Mouse (Mus musculus) cerebellum, adult 2 months (tissue): ENCODE results near the gene Rexo1. TPM values are rescaled to one million over a fixed set of nuclear protein-coding genes. Genes with fewer than 3 reads are reported as not detected.

Source experiments
- DNase-seq, 2 experiments: peaks; one replicate each; pipeline ENCODE4 v3.0.0; 2021
- H3K27ac ChIP-seq: fragments of 200-500 bp; 2 replicates; pipeline ENCODE4 v1.5.1; 2012; ENCODE audit warnings: low read length, control low read depth, inconsistent platforms; ENCODE audit not compliant: insufficient read depth
- H3K27me3 ChIP-seq: fragments of 200-500 bp; 2 replicates; pipeline ENCODE4 v1.6.1; 2012; ENCODE audit warnings: inconsistent platforms, mild to moderate bottlenecking, low read length, moderate library complexity; ENCODE audit not compliant: control insufficient read depth, insufficient read depth
- H3K4me1 ChIP-seq: fragments of 200-500 bp; 2 replicates; pipeline ENCODE4 v1.6.1; 2011; ENCODE audit warnings: low read length; ENCODE audit not compliant: control insufficient read depth, insufficient read depth
- H3K4me3 ChIP-seq: fragments of 200-500 bp; replicated peaks from 2 replicates; pipeline ENCODE3; 2011; ENCODE audit warnings: mild to moderate bottlenecking, low read depth, low read length, control low read depth; ENCODE audit not compliant: insufficient read depth
- CTCF ChIP-seq: fragments of 200-500 bp; IDR thresholded peaks from 2 replicates; pipeline ENCODE4 v1.5.1; 2011; ENCODE audit warnings: low read depth, mild to moderate bottlenecking, control low read depth, low read length, moderate library complexity, borderline replicate concordance; ENCODE audit not compliant: insufficient read depth
- POLR2A ChIP-seq: fragments of 200-500 bp; IDR thresholded peaks from 2 replicates; pipeline ENCODE4 v1.6.1; 2011; ENCODE audit warnings: low read length, control low read depth, borderline replicate concordance; ENCODE audit not compliant: insufficient read depth
- WGBS: fragments of 180-500 bp; shearing (Covaris S2); methylation state at CpG from one replicate; pipeline ENCODE4 v1.1.7; 2018; 5-methylcytosine and 5-hydroxymethylcytosine counted together
- polyA plus RNA-seq: library from polyadenylated mRNA; depleted of rRNA; stranded (reverse); fragments of >200 nt; gene quantifications from 2 replicates; pipeline ENCODE4 v1.2.3, GENCODE M21; 2012

Rexo1 gene
- polyA plus RNA-seq, 1 experiment = 44.4 TPM

- TF ChIP-seq CTCF (no peak), POLR2A (no peak)
- no peak overlapping the region for H3K4me3 ChIP-seq
- WGBS = 54% methylated on average over 2 of the region's 2 CpGs
Measured at GRCm38 (mm10) chr10:80604988-80605387, 43.6 kb upstream of the Rexo1 start.

GRCm38 (mm10) chr10:80604001-80604509 lies 42.7 kb upstream of the Rexo1 start:
- Histone ChIP-seq H3K4me1 (peaks cover 34% of the 10 kb centered on the region), H3K27me3 (no peaks in the 10 kb centered on the region), H3K4me3 (no peak overlapping the region), H3K27ac (peak overlapping the region; percentile 51; the same call in 1 of the 2 replicates)
- TF ChIP-seq POLR2A (no peak), CTCF (no peak)
- peak in 1 of 2 experiments; percentile 31 for DNase-seq
- 75% methylated on average over 7 of the region's 7 CpGs for WGBS

More at GRCm38 (mm10) chr10:80604988-80605387, 43.6 kb upstream of the Rexo1 start:
- no peak for DNase-seq
- peaks cover 43% of the 10 kb centered on the region for H3K4me1 ChIP-seq
- H3K27ac ChIP-seq = no peak overlapping the region
- no peaks in the 10 kb centered on the region for H3K27me3 ChIP-seq

DNA sequence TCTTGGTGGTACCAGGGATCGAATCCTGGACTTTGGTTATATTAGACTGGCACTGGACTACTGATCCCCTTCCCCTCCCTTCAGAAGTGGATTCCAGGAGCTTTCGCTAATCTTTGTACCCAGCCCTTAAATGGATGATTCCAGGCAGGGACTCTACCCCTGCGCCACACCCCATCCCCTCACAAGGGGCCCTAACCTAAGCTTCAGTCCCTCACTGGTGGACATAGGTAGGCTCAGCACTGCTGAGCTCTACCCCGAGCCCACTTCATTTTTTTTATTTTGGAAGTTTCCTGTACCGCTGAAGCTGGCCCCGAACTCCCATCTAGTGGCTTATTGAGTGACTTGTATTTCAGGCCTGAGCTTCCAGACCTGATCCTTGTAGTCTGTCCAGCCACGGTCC lies 42.0 kb upstream of the Rexo1 start:
- WGBS = 27% methylated on average over 7 of the region's 7 CpGs
- DNase-seq = no peak
- H3K4me1 ChIP-seq = peaks cover 27% of the 10 kb centered on the region

DNA sequence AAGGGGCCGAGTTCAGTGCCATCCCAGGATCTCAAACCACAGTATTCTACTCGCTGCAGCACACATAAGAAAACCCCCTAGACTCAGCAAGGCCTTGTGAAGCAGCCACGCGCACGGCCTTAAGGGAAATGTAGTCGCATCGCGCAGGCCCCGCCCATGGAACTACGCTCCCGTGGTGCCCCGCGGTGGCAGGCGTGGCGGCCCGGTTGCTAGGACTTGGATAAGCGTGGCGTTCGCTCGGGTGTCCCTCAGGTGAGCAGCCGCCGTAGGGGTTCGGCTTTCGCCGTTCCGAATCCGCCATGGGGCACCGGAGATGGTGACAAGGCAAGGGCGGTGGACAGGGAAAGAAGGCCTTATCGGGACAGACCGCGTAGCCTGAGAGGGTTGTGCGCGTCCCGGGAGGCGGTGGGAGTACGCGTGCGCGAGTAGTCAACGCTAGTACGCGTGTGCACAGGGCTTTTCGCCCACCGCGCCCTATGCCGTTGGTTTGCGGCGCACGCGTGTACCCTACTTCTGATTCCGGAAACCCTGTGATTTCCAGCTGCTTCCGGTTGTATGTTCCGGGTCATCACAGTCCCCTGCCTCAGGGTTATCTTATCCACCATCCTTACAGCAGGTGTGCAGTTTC lies 41.5 kb upstream of the Rexo1 start, which contains the start of the genes Scamp4 and Adat3:
TSS of gene Scamp4 (plus strand) at position 175 of the 628 bp plus-strand sequence.
TSS of gene Adat3 (plus strand) at position 183 of the 628 bp plus-strand sequence.
- TF ChIP-seq CTCF (no peak), POLR2A (peak; percentile 70; the same call in 1 of the 2 replicates)
- Histone ChIP-seq H3K27me3 (no peaks in the 10 kb centered on the region), H3K4me3 (peak within 1 kb of the TSS; percentile 92), H3K4me1 (peaks cover 22% of the 10 kb centered on the region), H3K27ac (peak within 1 kb of the TSS; percentile 65)
- DNase-seq = peak; percentile 94 to 98
- WGBS = under 1% methylated on average over 54 of the region's 54 CpGs

More for the DNA sequence above, 42.0 kb upstream of the Rexo1 start:
- TF ChIP-seq CTCF = no peak
- TF ChIP-seq POLR2A = no peak
- Histone ChIP-seq H3K27me3 (no peaks in the 10 kb centered on the region), H3K27ac (peak overlapping the region; percentile 51), H3K4me3 (peak overlapping the region; percentile 92)

DNA sequence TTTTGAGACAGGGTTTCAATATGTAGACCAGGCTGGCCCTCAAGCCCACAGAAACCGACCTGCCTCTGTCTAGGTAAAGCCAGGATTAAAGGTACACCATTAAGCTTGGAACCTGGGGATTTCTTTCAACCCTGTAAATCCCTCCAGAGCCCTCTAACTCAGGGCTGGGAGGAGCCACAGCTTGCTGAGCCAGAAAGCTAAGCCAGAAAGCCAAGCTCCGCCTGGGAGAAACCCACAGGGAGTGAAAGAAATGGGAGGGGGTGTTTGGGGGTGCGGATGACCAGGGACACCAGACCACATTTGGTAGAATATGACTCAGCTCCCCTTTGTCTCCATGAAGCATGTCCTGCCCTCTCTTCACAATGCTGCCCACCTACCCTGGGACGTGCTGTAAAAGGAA lies 35.0 kb upstream of the Rexo1 start:
- H3K4me3 ChIP-seq = no peak overlapping the region
- TF ChIP-seq POLR2A (no peak), CTCF (no peak)
- H3K27ac ChIP-seq = no peak overlapping the region
- no peak for DNase-seq
- H3K4me1 ChIP-seq = no peaks in the 10 kb centered on the region
- WGBS = 41% methylated on average over 4 of the region's 4 CpGs
- H3K27me3 ChIP-seq = no peaks in the 10 kb centered on the region

GRCm38 (mm10) chr10:80589879-80590854 lies 28.8 kb upstream of the Rexo1 start, which contains the start of gene Abhd17a:
Gene Abhd17a, minus strand, starts transcription at chr10:80590341.
- Histone ChIP-seq H3K4me1 (peaks cover 30% of the 10 kb centered on the region), H3K27ac (peak within 1 kb of the TSS; percentile 37), H3K27me3 (no peaks in the 10 kb centered on the region), H3K4me3 (peak within 1 kb of the TSS; percentile 93)
- peak; percentile 91 to 97 for DNase-seq
- under 1% methylated on average over 73 of the region's 73 CpGs for WGBS
- no peak for TF ChIP-seq CTCF
- peak; percentile 85 for TF ChIP-seq POLR2A

DNA sequence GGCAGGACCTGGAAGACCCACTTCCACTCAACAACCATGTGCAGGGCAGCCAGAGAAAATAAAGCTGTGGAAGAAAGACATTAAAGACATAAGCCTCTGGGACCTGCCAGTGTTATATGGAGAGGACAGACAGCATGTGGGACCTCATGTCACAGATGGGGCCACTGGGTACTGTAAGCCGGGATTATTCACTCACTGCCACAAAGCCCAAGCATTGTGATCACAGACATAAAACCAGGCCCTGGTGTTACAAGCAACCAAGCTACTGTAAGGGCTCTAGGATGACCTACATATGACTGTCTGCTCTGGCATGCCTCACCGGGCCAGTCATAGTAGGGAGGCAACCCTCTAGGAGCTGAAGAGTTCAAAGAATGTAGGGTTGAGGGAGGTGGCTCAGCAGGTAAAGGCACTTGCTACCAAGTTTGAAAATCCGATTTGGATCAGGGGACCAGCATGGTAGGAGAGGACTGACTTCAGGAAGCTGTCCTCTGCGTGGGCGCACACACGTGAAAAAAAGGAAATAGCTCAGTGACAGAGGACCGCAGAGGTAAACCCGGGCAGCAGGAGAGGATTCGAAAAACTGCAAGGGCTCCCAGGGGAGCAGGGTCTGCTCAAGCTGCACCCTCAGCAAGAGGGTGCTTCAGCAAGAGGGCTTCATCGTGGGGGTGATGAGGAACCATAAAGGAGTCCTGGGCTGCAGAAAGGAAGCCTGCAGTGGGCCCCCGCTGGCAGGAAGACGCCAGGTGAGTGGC lies 27.9 kb upstream of the Rexo1 start:
- Histone ChIP-seq H3K27me3 (no peaks in the 10 kb centered on the region), H3K4me1 (peaks cover 39% of the 10 kb centered on the region), H3K27ac (peak overlapping the region; percentile 37), H3K4me3 (peak overlapping the region; percentile 93)
- TF ChIP-seq CTCF (no peak), POLR2A (no peak)
- 5% methylated on average over 12 of the region's 12 CpGs for WGBS
- DNase-seq = peak in 1 of 2 experiments; percentile 36
